Mouse (Mus musculus): ENCODE results near the gene Htr2b.

Gene Htr2b

DNA sequence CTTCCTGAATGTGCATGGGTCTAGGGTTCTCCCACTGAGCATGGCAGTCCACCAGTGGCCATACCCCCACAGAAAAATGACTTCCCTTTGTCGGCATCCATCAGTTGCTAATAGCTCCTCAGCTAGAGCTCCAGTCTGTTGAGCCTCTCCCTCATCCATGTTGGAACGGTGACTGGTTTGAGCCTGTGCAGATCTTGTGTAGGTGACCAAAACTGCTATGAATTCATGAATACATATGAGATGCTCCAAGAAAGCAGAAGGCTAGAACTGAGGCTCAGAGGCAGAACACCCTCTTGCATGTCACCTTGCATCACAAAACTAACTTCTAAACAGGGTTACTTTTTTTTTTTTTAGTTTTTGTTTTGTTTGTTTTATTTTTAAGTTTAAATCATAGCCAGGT lies 35.2 kb downstream of the Htr2b start:
- no peak for DNase-seq

DNA sequence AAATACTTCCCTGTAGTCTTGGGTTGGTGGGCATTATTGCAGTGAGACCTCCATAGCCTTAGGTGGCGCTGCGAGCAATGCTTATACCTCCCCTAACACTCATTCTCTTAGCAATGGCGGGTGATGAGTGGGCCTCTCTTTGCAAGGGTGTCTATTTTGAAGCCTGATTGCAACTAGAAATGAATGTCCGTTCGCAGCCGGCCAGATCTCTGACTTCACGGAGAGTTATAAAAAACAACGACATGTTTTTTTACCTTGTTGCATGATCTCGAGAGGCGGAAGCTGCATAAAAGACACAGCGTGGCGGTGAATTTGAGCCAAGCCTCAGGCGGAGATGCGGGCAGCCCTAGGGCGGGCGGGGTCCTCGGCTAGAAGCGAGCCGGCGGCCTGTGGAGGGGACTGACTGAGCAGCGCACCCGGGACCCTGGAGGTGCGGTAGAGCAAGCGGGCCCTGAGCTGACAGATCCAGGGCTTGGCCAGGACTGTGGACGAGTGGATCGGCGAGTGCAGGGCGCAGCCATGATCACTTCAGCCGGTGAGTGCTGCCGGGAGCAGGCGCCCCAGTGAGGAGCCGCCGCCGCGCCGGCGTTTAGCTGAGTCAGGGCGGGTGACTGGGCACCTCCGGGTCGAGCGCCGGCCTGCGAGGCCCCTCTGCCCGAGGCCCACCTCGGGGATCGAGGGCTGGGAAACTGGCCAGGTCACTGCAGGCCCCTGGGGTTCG lies 47.3 kb downstream of the Htr2b start, which contains the start of gene Psmd1:
Gene Psmd1 (plus strand): TSS at position 117 of the 721 bp plus-strand sequence.
- peak; percentile 94 for DNase-seq

DNA sequence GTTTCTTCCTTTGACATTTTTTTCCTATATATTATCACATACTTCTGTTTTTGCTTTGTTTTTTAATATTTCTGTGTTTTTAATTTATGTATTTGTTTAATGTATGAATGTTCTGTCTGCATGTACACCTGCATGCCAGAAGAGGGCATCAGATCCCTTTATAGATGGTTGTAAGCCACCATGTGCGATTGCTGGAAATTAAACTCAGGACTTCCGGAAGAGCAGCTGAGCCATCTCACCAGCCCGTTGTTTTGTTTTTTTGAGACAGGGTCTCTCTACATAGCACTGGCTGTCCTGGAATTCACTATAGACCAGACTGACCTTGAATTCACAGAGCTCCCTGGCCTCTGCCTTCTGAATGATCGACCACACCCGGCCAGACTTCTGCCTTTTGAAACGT lies 49.2 kb downstream of the Htr2b start:
- DNase-seq = no peak

DNA sequence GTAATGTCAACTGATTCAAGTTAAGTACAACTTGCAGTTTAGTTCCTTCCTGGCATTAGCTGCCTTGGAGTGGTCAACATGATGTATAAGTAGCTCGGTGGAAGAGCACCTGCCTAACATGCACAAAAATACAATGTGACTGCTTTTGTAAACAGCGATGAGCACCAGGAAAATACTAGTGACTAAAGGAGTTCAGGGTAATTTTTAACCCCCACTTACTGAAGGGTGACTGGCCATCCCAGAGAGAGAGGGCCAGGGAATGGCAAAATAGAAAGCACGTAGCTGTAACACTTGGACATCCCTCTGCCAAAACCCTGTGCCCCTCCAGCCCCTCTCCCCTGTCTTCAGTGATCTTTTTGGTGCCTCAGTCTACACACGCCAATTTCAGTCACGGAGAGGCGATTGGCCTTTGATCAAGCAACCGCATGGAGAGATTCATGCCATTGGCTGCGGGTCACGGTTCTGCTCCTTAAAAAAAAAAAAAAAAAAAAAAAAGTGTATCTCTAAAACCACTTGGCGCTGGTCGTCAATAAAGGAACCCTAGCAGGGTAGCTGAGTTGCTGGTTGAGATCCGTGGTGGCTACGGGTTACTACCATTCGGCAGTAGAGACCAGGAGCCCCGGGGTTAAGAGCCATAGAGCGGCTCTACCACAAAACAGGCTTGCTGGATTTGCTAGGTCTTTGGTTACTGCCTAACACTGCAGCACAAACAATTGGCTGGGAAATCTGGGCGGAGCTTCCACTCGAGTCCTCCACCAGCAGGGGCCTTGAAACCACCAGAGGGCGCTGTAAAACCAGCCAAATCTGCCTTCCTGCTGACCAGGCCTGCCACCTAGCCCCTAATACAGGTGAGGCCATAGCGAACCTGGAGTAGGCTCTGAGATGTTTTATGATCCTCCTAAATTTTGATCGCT lies 52.7 kb downstream of the Htr2b start:
- DNase-seq = peak; percentile 98

DNA sequence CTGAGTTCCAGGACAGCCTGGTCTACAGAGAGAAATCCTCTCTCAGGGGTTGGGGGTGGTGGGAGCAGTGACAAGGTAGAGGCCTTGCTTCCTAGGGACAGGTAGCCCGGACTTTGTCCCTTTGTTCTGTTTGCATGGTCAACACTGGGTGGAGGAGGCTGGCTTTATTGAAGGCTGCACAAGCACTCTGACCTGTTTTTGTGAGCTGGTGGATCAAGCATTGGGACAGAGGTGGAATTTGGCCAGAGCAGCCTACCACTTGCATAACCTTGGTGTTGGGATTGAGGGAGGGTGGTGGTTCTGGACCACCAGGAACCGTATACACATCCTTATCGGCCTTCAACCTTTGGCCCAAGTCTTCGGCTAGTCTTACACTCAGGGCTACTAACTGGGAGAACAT lies 55.5 kb downstream of the Htr2b start:
- DNase-seq = no peak

DNA sequence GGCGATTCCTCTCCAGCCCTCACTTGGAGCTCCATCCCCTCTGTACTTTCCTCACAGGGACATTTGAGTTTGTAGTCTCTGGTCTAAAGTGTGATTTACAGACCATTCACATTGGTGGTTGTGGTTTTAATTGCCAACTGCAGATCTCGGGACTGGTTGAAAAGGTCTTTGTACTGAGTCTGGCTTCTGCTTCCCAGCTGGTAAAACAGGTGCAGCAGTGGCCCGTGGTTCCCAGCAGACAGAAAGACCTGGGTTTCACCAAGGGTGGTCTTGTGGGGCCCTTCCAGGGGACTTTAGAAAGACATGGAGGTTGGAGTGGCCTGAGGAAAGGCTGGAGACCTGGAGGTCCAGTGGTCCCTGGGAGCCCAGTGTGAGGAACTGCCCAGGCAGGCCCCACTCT lies 56.8 kb downstream of the Htr2b start:
- DNase-seq = no peak

DNA sequence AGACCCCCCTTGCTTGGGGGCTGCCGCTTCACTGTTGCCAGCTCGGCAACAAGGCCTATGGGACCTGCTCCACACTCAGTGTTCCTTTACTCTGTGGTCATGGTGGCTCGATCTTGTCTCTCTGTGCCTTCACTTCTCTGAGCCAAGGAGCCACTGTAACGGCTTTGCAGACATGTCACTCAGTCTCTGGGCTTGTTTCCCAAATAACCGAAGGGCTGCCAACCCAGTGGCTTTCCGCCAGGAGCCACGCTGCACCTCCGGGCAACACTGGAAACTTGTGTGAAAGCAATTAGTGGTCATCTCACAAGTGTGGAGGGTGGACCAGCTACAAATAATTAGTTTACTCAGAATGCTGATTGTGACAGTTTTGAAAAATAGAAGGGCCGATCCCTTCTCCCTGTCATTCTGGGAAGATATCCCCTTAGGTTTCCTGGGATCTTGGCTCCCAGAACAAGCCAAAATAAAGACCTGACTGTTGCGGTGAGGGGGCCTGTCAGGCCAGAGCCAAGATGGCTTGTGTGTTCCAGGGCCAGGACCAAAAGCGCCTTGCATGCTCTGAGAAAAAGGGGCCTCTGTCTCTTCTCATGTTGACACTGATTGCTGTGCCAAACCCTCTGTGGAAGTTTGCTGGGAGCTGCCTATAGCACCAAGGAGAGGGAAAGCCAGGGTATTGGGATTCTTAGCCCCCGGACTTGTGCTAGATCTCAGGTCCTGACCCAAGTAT lies 58.4 kb downstream of the Htr2b start:
- no peak for DNase-seq
